Mouse (Mus musculus) CH12.LX (cell line): ENCODE results near the gene Gm10985. TPM values are rescaled to one million over a fixed set of nuclear protein-coding genes. Genes with fewer than 3 reads are reported as not detected.

ENCODE experiments used
- DNase-seq: peaks from one replicate; pipeline ENCODE4 v3.0.0-alpha.2; 2013; ENCODE audit errors: extremely low read depth
- H3K27ac ChIP-seq: 2 replicates; pipeline ENCODE4 v1.5.1; 2012; ENCODE audit warnings: low read depth, mild to moderate bottlenecking, control low read depth, moderate library complexity; ENCODE audit not compliant: insufficient read depth
- H3K27me3 ChIP-seq: replicated peaks from 2 replicates; pipeline ENCODE3; 2012; ENCODE audit warnings: inconsistent platforms
- H3K36me3 ChIP-seq, 2 experiments: replicated peaks in 1 of 2; 2 replicates each; pipeline versions ENCODE3 to v1.6.1; 2012; ENCODE audit warnings: inconsistent platforms in 1 of 2, low read length in 1 of 2, mild to moderate bottlenecking in 1 of 2, mixed read lengths in 1 of 2, moderate library complexity in 1 of 2; ENCODE audit not compliant: control insufficient read depth in 1 of 2, insufficient read depth in 1 of 2
- H3K4me1 ChIP-seq, 2 experiments: 2 replicates each; pipeline ENCODE4 v1.6.1; 2012; ENCODE audit warnings: inconsistent platforms in 1 of 2, moderate library complexity in 1 of 2; ENCODE audit not compliant: insufficient read depth in 2 of 2, control insufficient read depth in 1 of 2
- H3K4me2 ChIP-seq: 2 replicates; pipeline ENCODE4 v1.6.1; 2012; ENCODE audit warnings: low read depth, mild to moderate bottlenecking, control low read depth; ENCODE audit not compliant: poor library complexity, insufficient read depth, severe bottlenecking
- H3K4me3 ChIP-seq, 3 experiments: fragments of 150-350 bp in 1 of 3; sonication (generic) in 1 of 3; replicated peaks in 1 of 3; 2 replicates each; pipeline versions ENCODE3 to v1.5.1; 2011 to 2012; ENCODE audit warnings: low read depth in 2 of 3, low read length in 2 of 3, mild to moderate bottlenecking in 2 of 3, moderate library complexity in 2 of 3, control low read depth in 1 of 3, improper control_type of control experiment in 1 of 3, inconsistent platforms in 1 of 3, mixed read lengths in 1 of 3; ENCODE audit not compliant: poor library complexity in 1 of 3
- H3K79me2 ChIP-seq: replicated peaks from 2 replicates; pipeline ENCODE4 v1.6.1; 2012; ENCODE audit warnings: mild to moderate bottlenecking, moderate library complexity; ENCODE audit not compliant: control insufficient read depth, poor library complexity, insufficient read depth, severe bottlenecking; ENCODE audit errors: extremely low read depth
- H3K9ac ChIP-seq: 2 replicates; pipeline ENCODE4 v1.6.1; 2012; ENCODE audit warnings: low read depth, mild to moderate bottlenecking, control low read depth, moderate library complexity; ENCODE audit not compliant: insufficient read depth
- H3K9me3 ChIP-seq: replicated peaks from 2 replicates; pipeline ENCODE3; 2012; ENCODE audit warnings: low read length, inconsistent platforms, mixed read lengths
- BHLHE40 ChIP-seq: IDR thresholded peaks from 2 replicates; pipeline ENCODE4 v1.6.1; 2011; ENCODE audit warnings: mild to moderate bottlenecking, low read depth, low read length, improper control_type of control experiment
- CHD1 ChIP-seq: IDR thresholded peaks from 2 replicates; pipeline ENCODE4 v1.6.1; 2012; ENCODE audit warnings: low read depth, low read length, improper control_type of control experiment, inconsistent platforms
- CTCF ChIP-seq, 2 experiments: IDR thresholded peaks in 1 of 2; conservative IDR thresholded peaks in 1 of 2; 2 replicates each; pipeline ENCODE4 v1.5.1; 2011 to 2012; ENCODE audit warnings: low read depth in 2 of 2, low read length in 2 of 2, improper control_type of control experiment in 1 of 2, inconsistent platforms in 1 of 2, mild to moderate bottlenecking in 1 of 2, moderate library complexity in 1 of 2
- E2F4 ChIP-seq: IDR thresholded peaks from 2 replicates; pipeline ENCODE4 v1.6.1; 2011; ENCODE audit warnings: low read depth, low read length, improper control_type of control experiment; ENCODE audit not compliant: insufficient replicate concordance
- ELF1 ChIP-seq: IDR thresholded peaks from 2 replicates; pipeline ENCODE4 v1.6.1; 2014; ENCODE audit warnings: low read depth, mild to moderate bottlenecking, inconsistent platforms, low read length, improper control_type of control experiment
- EP300 ChIP-seq: IDR thresholded peaks from 2 replicates; pipeline ENCODE4 v1.6.1; 2011; ENCODE audit warnings: low read length, improper control_type of control experiment
- ETS1 ChIP-seq: conservative IDR thresholded peaks from 2 replicates; pipeline ENCODE4 v1.6.1; 2012; ENCODE audit warnings: low read depth, mild to moderate bottlenecking, inconsistent platforms, low read length, improper control_type of control experiment, moderate library complexity
- HCFC1 ChIP-seq: IDR thresholded peaks from 2 replicates; pipeline ENCODE4 v1.6.1; 2012; ENCODE audit warnings: low read depth, mild to moderate bottlenecking, inconsistent platforms, low read length, improper control_type of control experiment
- JUND ChIP-seq: conservative IDR thresholded peaks from 2 replicates; pipeline ENCODE4 v1.6.1; 2011; ENCODE audit warnings: low read depth, low read length, improper control_type of control experiment
- KAT2A ChIP-seq: IDR thresholded peaks from 2 replicates; pipeline ENCODE4 v1.6.1; 2012; ENCODE audit warnings: low read length, improper control_type of control experiment, inconsistent platforms; ENCODE audit not compliant: insufficient replicate concordance
- MAFK ChIP-seq: IDR thresholded peaks from 2 replicates; pipeline ENCODE4 v1.6.1; 2011; ENCODE audit warnings: low read length, improper control_type of control experiment; ENCODE audit not compliant: insufficient replicate concordance
- MXI1 ChIP-seq: IDR thresholded peaks from 2 replicates; pipeline ENCODE4 v1.6.1; 2011; ENCODE audit warnings: mild to moderate bottlenecking, low read depth, low read length, improper control_type of control experiment
- MYC ChIP-seq: IDR thresholded peaks from 2 replicates; pipeline ENCODE4 v1.6.1; 2011; ENCODE audit warnings: low read depth, mild to moderate bottlenecking, improper control_type of control experiment, low read length
- PAX5 ChIP-seq: IDR thresholded peaks from 2 replicates; pipeline ENCODE4 v1.6.1; 2012; ENCODE audit warnings: low read length, inconsistent platforms, mixed read lengths
- POLR2A ChIP-seq: IDR thresholded peaks from 2 replicates; pipeline ENCODE4 v1.6.1; 2011; ENCODE audit warnings: low read depth, mild to moderate bottlenecking, improper control_type of control experiment, low read length
- POLR2AphosphoS2 ChIP-seq: IDR thresholded peaks from 2 replicates; pipeline ENCODE4 v1.6.1; 2011; ENCODE audit warnings: low read depth, low read length, improper control_type of control experiment
- TCF12 ChIP-seq: IDR thresholded peaks from 2 replicates; pipeline ENCODE4 v1.6.1; 2014; ENCODE audit warnings: low read depth, mild to moderate bottlenecking, inconsistent platforms, low read length, improper control_type of control experiment
- UBTF ChIP-seq: IDR thresholded peaks from 2 replicates; pipeline ENCODE4 v1.6.1; 2012; ENCODE audit warnings: low read depth, mild to moderate bottlenecking, inconsistent platforms, low read length, improper control_type of control experiment, moderate library complexity
- USF2 ChIP-seq: conservative IDR thresholded peaks from 2 replicates; pipeline ENCODE4 v1.6.1; 2011; ENCODE audit warnings: low read depth, low read length, improper control_type of control experiment
- ZC3H11A ChIP-seq: IDR thresholded peaks from 2 replicates; pipeline ENCODE4 v1.6.1; 2012; ENCODE audit warnings: low read depth, mild to moderate bottlenecking, inconsistent platforms, low read length, improper control_type of control experiment
- ZKSCAN1 ChIP-seq: IDR thresholded peaks from 2 replicates; pipeline ENCODE4 v1.6.1; 2012; ENCODE audit warnings: low read depth, inconsistent platforms, low read length, improper control_type of control experiment, borderline replicate concordance
- ZMIZ1 ChIP-seq: IDR thresholded peaks from 2 replicates; pipeline ENCODE4 v1.6.1; 2012; ENCODE audit warnings: low read depth, mild to moderate bottlenecking, inconsistent platforms, low read length, improper control_type of control experiment
- ZNF384 ChIP-seq: IDR thresholded peaks from 2 replicates; pipeline ENCODE4 v1.6.1; 2012; ENCODE audit warnings: low read depth, low read length, improper control_type of control experiment, inconsistent platforms
- dilution Hi-C: fragments of 300-500 bp; cut with MboI; formaldehyde crosslinking; loops from 2 replicates; pipeline ENCODE4 v1.14.3; 2020; ENCODE audit warnings: low sequenced_read_pairs; ENCODE audit not compliant: extremely low pct_unique_long_range_greater_than_20kb, extremely low pct_ligation_motif_present
- in situ Hi-C: fragments of 300-500 bp; cut with MboI; formaldehyde crosslinking; loops from 3 replicates; pipeline ENCODE4 v1.14.3; 2019; ENCODE audit warnings: low sequenced_read_pairs, low pct_ligation_motif_present, low pct_unique_long_range_greater_than_20kb, mixed read lengths
- polyA plus RNA-seq: library from polyadenylated mRNA; unstranded; fragments of >175 nt; gene quantifications from 2 replicates; pipeline ENCODE4 v1.2.1, GENCODE M21; 2012; ENCODE audit warnings: low read depth; ENCODE audit not compliant: insufficient read length
- total RNA-seq, 2 experiments: library from RNA; depleted of rRNA; stranded (reverse); fragments of 300-350 nt in 1 of 2; fragments of >200 nt in 1 of 2; gene quantifications; 2 replicates each; pipeline ENCODE4 v1.2.3; 2012 to 2014

The Gm10985 gene
- total and polyA plus RNA-seq, 3 experiments: not detected

DNA sequence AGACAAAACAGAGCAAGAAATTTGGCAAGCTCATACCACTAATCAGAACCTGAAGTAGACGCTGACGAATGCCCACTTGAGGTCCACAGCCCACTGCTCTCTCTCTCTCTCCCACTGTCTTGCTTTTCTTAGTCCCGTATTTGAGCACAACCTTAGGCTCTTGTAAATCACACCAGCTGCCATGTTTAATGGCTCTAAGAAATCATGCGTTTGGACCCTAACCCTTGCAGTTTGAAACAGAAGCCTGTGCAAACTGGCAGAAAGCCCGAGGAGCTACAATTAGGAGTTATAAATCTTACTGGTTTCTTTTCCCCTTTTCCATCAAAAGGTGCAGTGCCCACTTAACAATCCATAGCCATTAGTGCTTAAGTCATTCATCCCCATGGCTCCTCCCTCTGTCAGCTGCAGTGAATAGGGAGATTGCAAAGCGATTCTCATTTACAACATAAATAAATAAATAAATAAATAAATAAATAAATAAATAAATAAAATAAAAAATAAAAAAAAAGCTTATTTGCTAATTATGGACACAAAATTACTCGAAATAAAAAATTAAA, 31.4 kb upstream of the Gm10985 start:
- no peak overlapping the region for H3K4me2 ChIP-seq
- H3K27ac ChIP-seq: no peak overlapping the region
- H3K4me1 ChIP-seq: no peaks in the 10 kb centered on the region
- H3K4me3 ChIP-seq: no peak overlapping the region
- no peaks in the 10 kb centered on the region for H3K27me3 ChIP-seq
- no peaks in the 10 kb centered on the region for H3K36me3 ChIP-seq
- dilution Hi-C loops: no loop called here
- H3K79me2 ChIP-seq: no peaks in the 10 kb centered on the region
- H3K9ac ChIP-seq: no peak overlapping the region
- in situ Hi-C loops: no loop called here
- no peaks in the 10 kb centered on the region for H3K9me3 ChIP-seq
- TF ChIP-seq POLR2A (no peak), MYC (no peak), ELF1 (no peak), EP300 (no peak), CHD1 (no peak), ETS1 (no peak), ZC3H11A (no peak), POLR2AphosphoS2 (no peak), BHLHE40 (no peak), CTCF (conservative IDR thresholded peaks at IDR 0.05 in 1 of 2, IDR thresholded peaks at IDR 0.05 in 1 of 2; ENCODE audit: low read depth in 2 of 2, low read length in 2 of 2) (no peak)
- TF ChIP-seq, all 38 proteins: peak for 0
- DNase-seq: no peak

- Histone ChIP-seq H3K4me2 (no peak overlapping the region), H3K9me3 (no peaks in the 10 kb centered on the region)
- DNase-seq: no peak
- TF ChIP-seq ZKSCAN1: no peak
- no peak for TF ChIP-seq HCFC1
- no peak for TF ChIP-seq BHLHE40
- no peak for TF ChIP-seq JUND
- TF ChIP-seq MAFK: no peak
- TF ChIP-seq E2F4: no peak
- no peak for TF ChIP-seq CHD1
- no peak for TF ChIP-seq PAX5
- no peak for TF ChIP-seq ZMIZ1
- TF ChIP-seq POLR2AphosphoS2: no peak
- TF ChIP-seq USF2: no peak
- no peak for TF ChIP-seq TCF12
- no peak for TF ChIP-seq MXI1
- TF ChIP-seq ZNF384: no peak
- no peak for TF ChIP-seq KAT2A
- TF ChIP-seq UBTF: no peak
- TF ChIP-seq, all 38 proteins: peak for 0
- Histone ChIP-seq H3K9ac (no peak overlapping the region), H3K4me3 (no peak overlapping the region), H3K79me2 (no peaks in the 10 kb centered on the region), H3K36me3 (no peaks in the 10 kb centered on the region), H3K27ac (no peak overlapping the region), H3K4me1 (no peaks in the 10 kb centered on the region), H3K27me3 (no peaks in the 10 kb centered on the region)
- dilution Hi-C loops: no loop called here
- in situ Hi-C loops: no loop called here
These were observed 10.6 kb upstream of the Gm10985 start for GRCm38 (mm10) chr3:53834238-53834637.
